Mouse (Mus musculus) hindbrain, postnatal 0 days (tissue): ENCODE measurements around the gene Gpld1. TPM values are rescaled to one million over a fixed set of nuclear protein-coding genes. Genes with fewer than 3 reads are reported as not detected.

Experiments
- ATAC-seq: fragments of 200-750 bp; cut with Nextera tagmentation; 2 replicates; pipeline ENCODE4 v1.8.0; 2017; ENCODE audit warnings: mild to moderate bottlenecking, moderate TSS enrichment, moderate library complexity
- DNase-seq: peaks from one replicate; pipeline ENCODE4 v3.0.0-alpha.2; 2015; ENCODE audit warnings: low spot score
- H3K27ac ChIP-seq: fragments of 300-500 bp; sonication (generic); 2 replicates; pipeline ENCODE4 v1.5.1; 2014; ENCODE audit warnings: mild to moderate bottlenecking
- H3K27me3 ChIP-seq: fragments of 300-500 bp; sonication (generic); 2 replicates; pipeline ENCODE4 v1.6.1; 2014; ENCODE audit warnings: low read length, mixed read lengths; ENCODE audit not compliant: insufficient read depth
- H3K36me3 ChIP-seq: fragments of 300-500 bp; sonication (generic); 2 replicates; pipeline ENCODE4 v1.6.1; 2014; ENCODE audit warnings: low read length, mixed read lengths; ENCODE audit not compliant: insufficient read depth
- H3K4me1 ChIP-seq: fragments of 300-500 bp; sonication (generic); 2 replicates; pipeline ENCODE4 v1.6.1; 2014; ENCODE audit warnings: antibody characterized with exemption, low read length, mixed read lengths; ENCODE audit not compliant: insufficient read depth
- H3K4me2 ChIP-seq: fragments of 300-500 bp; sonication (generic); 2 replicates; pipeline ENCODE4 v1.6.1; 2014; ENCODE audit warnings: low read depth, mild to moderate bottlenecking, low read length, moderate library complexity, mixed read lengths
- H3K4me3 ChIP-seq: fragments of 300-500 bp; sonication (generic); 2 replicates; pipeline ENCODE4 v1.5.1; 2014; ENCODE audit warnings: low read length
- H3K9ac ChIP-seq: fragments of 300-500 bp; sonication (generic); replicated peaks from 2 replicates; pipeline ENCODE4 v1.6.1; 2014; ENCODE audit warnings: mild to moderate bottlenecking, low read length, moderate library complexity, mixed read lengths
- H3K9me3 ChIP-seq: fragments of 300-500 bp; sonication (generic); 2 replicates; pipeline ENCODE4 v1.6.1; 2016; ENCODE audit warnings: low read length, mixed read lengths
- CTCF ChIP-seq: IDR thresholded peaks from 2 replicates; pipeline ENCODE4 v1.5.1; 2016; ENCODE audit warnings: antibody characterized with exemption, control low read depth, low read depth
- WGBS: fragments of 180-500 bp; shearing (Covaris S2); extraction: QIAGEN DNeasy Blood & Tissue Kit; methylation state at CpG from one replicate; pipeline ENCODE4 v1.1.7; 2014; 5-methylcytosine and 5-hydroxymethylcytosine counted together
- polyA plus RNA-seq: library from polyadenylated mRNA; unstranded; fragments of >200 nt; fragmentation: Nextera tagmentation; extraction: Ambion mirVana; gene quantifications from 2 replicates; pipeline ENCODE4 v1.2.1, GENCODE M21; 2015
- total RNA-seq: library from RNA; depleted of rRNA; stranded (reverse); fragments of >200 nt; gene quantifications from 2 replicates; pipeline ENCODE4 v1.2.3, GENCODE M21; 2014; rRNA removed

The Gpld1 gene
- total and polyA plus RNA-seq, 2 experiments from 2014 or later = 3.3 to 8.4 TPM

DNA sequence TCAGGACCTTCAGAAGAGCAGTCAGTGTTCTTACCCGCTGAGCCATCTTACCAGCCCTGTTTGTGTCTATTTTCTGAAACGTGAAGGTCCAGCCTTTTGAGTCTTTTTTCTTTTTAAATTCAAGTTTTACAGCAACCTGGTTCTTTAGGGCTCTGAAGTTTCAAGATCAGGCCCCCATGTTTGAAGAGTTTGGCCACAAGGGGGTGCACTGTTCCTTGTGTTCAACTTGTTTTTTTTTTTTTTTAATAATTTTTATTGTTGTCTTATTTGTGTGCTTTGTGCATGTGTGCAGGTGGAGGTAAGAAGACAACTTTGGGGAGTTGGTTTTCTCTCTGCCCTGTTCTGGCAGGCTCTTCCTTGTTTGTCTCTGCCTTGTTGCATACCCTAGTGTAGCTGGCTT, 81.7 kb downstream of the Gpld1 start:
- Histone ChIP-seq H3K4me3 (no peak overlapping the region), H3K36me3 (no peaks in the 10 kb centered on the region), H3K4me2 (no peak overlapping the region), H3K4me1 (peaks cover 4% of the 10 kb centered on the region; the same call in 1 of the 2 replicates), H3K9ac (no peak overlapping the region), H3K9me3 (no peaks in the 10 kb centered on the region), H3K27me3 (no peaks in the 10 kb centered on the region), H3K27ac (no peak overlapping the region)
- DNase-seq (peak; percentile 75), ATAC-seq (no peak)
- peak; percentile 58 for TF ChIP-seq CTCF
- WGBS = 32% methylated on average over 2 of the region's 2 CpGs

GRCm38 (mm10) chr13:25026409-25027113, 83.6 kb downstream of the Gpld1 start:
- H3K4me1 ChIP-seq = no peaks in the 10 kb centered on the region
- no peak for TF ChIP-seq CTCF
- H3K4me3 ChIP-seq = no peak overlapping the region
- no peak overlapping the region for H3K4me2 ChIP-seq
- ATAC-seq = no peak
- H3K9ac ChIP-seq = no peak overlapping the region
- no peaks in the 10 kb centered on the region for H3K9me3 ChIP-seq
- WGBS = 83% methylated on average over 6 of the region's 6 CpGs
- no peaks in the 10 kb centered on the region for H3K36me3 ChIP-seq
- H3K27me3 ChIP-seq = no peaks in the 10 kb centered on the region
- no peak overlapping the region for H3K27ac ChIP-seq
- no peak for DNase-seq

DNA sequence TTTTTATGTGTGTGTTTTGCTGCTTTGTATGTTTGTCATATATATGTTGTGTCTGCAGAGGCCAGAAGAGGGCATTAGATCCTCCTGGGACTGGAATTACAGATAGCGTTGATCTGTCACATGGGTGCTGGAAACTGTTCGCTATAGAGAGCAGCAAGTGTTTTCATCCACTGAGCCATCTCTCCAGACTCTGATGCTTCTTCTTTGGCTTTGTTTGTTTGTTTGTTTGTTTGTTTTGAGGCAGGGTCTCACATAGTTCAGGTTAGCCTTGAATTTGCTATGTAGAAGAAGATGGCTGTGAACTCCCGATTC, 84.1 kb downstream of the Gpld1 start:
- 72% methylated on average over 3 of the region's 3 CpGs for WGBS
- no peak overlapping the region for H3K4me2 ChIP-seq

DNA sequence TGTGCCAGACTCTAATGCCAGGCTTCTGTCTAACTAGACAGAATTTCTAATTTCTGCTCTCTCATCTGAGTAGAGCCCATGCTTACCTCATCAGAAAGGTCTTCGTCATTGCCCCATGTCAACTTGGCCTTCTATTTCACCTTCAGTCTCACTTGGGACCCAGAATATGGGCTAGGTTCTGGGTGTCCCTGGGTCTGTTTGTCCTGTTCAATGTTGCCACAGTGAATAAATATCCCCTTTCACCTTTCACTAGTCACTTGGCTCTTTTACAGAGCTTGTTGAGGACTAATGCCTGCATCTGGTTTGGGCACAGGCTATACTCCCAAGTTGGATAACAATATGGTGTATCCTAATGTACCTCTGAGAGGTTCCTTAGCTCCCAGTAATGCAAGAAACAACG, 96.5 kb downstream of the Gpld1 start:
- DNase-seq (no peak), ATAC-seq (no peak)
- H3K36me3 ChIP-seq = no peaks in the 10 kb centered on the region
- H3K27ac ChIP-seq = no peak overlapping the region
- no peaks in the 10 kb centered on the region for H3K4me1 ChIP-seq
- no peaks in the 10 kb centered on the region for H3K9me3 ChIP-seq
- H3K27me3 ChIP-seq = no peaks in the 10 kb centered on the region
- TF ChIP-seq CTCF = no peak
- no peak overlapping the region for H3K9ac ChIP-seq
- no peak overlapping the region for H3K4me3 ChIP-seq
- 68% methylated on average over 2 of the region's 2 CpGs for WGBS
- H3K4me2 ChIP-seq = no peak overlapping the region

More for the DNA sequence above, 84.1 kb downstream of the Gpld1 start:
- H3K27ac ChIP-seq = no peak overlapping the region
- H3K27me3 ChIP-seq = no peaks in the 10 kb centered on the region
- no peaks in the 10 kb centered on the region for H3K4me1 ChIP-seq
- no peak overlapping the region for H3K9ac ChIP-seq
- ATAC-seq (no peak), DNase-seq (no peak)
- H3K36me3 ChIP-seq = no peaks in the 10 kb centered on the region
- TF ChIP-seq CTCF = no peak
- no peak overlapping the region for H3K4me3 ChIP-seq
- H3K9me3 ChIP-seq = no peaks in the 10 kb centered on the region

Other genes with a start within 250 kb of the Gpld1 start
- gene Armh2, start 201.9 kb upstream of the Gpld1 start, total RNA-seq = not detected in 2 replicates
- gene Armh2, start 201.9 kb upstream of the Gpld1 start, polyA plus RNA-seq = not detected in 2 replicates
- gene Gmnn, start 181.2 kb upstream of the Gpld1 start, total RNA-seq = 4.7 and 40.9 TPM in 2 replicates
- gene Gmnn, start 181.2 kb upstream of the Gpld1 start, polyA plus RNA-seq = 23.4 and 23.6 TPM in 2 replicates
- gene BC005537, start 141.5 kb upstream of the Gpld1 start, total RNA-seq = 39.2 and 40.8 TPM in 2 replicates
- 16.4 and 18.1 TPM in 2 replicates for gene BC005537, start 141.5 kb upstream of the Gpld1 start, polyA plus RNA-seq
- 14.7 and 19.3 TPM in 2 replicates for gene Acot13, start 111.6 kb upstream of the Gpld1 start, total RNA-seq
- gene Acot13, start 111.6 kb upstream of the Gpld1 start, polyA plus RNA-seq = 69.7 and 74.2 TPM in 2 replicates
- 30.0 and 30.9 TPM in 2 replicates for gene Tdp2, start 111.5 kb upstream of the Gpld1 start, total RNA-seq
- 36.6 and 38.8 TPM in 2 replicates for gene Tdp2, start 111.5 kb upstream of the Gpld1 start, polyA plus RNA-seq
- gene D130043K22Rik, start 98.0 kb upstream of the Gpld1 start, total RNA-seq = 11.3 and 13.0 TPM in 2 replicates
- 6.1 TPM in 2 replicates for gene D130043K22Rik, start 98.0 kb upstream of the Gpld1 start, polyA plus RNA-seq
- 46.3 and 53.9 TPM in 2 replicates for gene Aldh5a1, start 5.5 kb upstream of the Gpld1 start, total RNA-seq
- 16.2 and 16.9 TPM in 2 replicates for gene Aldh5a1, start 5.5 kb upstream of the Gpld1 start, polyA plus RNA-seq
- 19.1 and 27.2 TPM in 2 replicates for gene Mrs2, start 77.2 kb downstream of the Gpld1 start, total RNA-seq
- gene Mrs2, start 77.2 kb downstream of the Gpld1 start, polyA plus RNA-seq = 9.9 and 12.7 TPM in 2 replicates
- gene Dcdc2a, start 112.9 kb downstream of the Gpld1 start, total RNA-seq = 1.6 and 2.0 TPM in 2 replicates
- 6.0 and 6.4 TPM in 2 replicates for gene Dcdc2a, start 112.9 kb downstream of the Gpld1 start, polyA plus RNA-seq